Mouse (Mus musculus) lung, embryonic 16.5 days (tissue): ENCODE measurements at regions not wholly inside any gene's neighbourhood (a gene's known extent, or its start where the extent isn't known, plus 50 kb on each side); places are given as distances from the start of the nearest gene placed in this dataset.

ENCODE experiments used
- ATAC-seq: fragments of 200-750 bp; cut with Nextera tagmentation; 2 replicates; pipeline ENCODE4 v1.8.0; 2017; ENCODE audit warnings: low read depth, mild to moderate bottlenecking, moderate library complexity
- H3K27ac ChIP-seq: fragments of 300-500 bp; sonication (generic); 2 replicates; pipeline ENCODE4 v1.5.1; 2014; ENCODE audit warnings: mild to moderate bottlenecking, control low read depth, low read length
- H3K27me3 ChIP-seq: fragments of 300-500 bp; sonication (generic); 2 replicates; pipeline ENCODE4 v1.6.1; 2014; ENCODE audit warnings: low read depth, low read length, mixed read lengths; ENCODE audit not compliant: control insufficient read depth, insufficient read depth
- H3K36me3 ChIP-seq: fragments of 300-500 bp; sonication (generic); 2 replicates; pipeline ENCODE4 v1.6.1; 2014; ENCODE audit warnings: low read length; ENCODE audit not compliant: control insufficient read depth, insufficient read depth
- H3K4me1 ChIP-seq: fragments of 300-500 bp; sonication (generic); replicated peaks from 2 replicates; pipeline ENCODE4 v1.6.1; 2014; ENCODE audit warnings: low read length, mixed read lengths; ENCODE audit not compliant: control insufficient read depth, insufficient read depth
- H3K4me2 ChIP-seq: fragments of 300-500 bp; sonication (generic); 2 replicates; pipeline ENCODE4 v1.6.1; 2014; ENCODE audit warnings: low read depth, low read length, control low read depth
- H3K4me3 ChIP-seq: fragments of 300-500 bp; sonication (generic); 2 replicates; pipeline ENCODE4 v1.5.1; 2014; ENCODE audit warnings: mild to moderate bottlenecking, low read length, control low read depth
- H3K9ac ChIP-seq: fragments of 300-500 bp; sonication (generic); 2 replicates; pipeline ENCODE4 v1.6.1; 2014; ENCODE audit warnings: low read length, control low read depth
- H3K9me3 ChIP-seq: fragments of 300-500 bp; sonication (generic); 2 replicates; pipeline ENCODE4 v1.6.1; 2016; ENCODE audit warnings: low read length; ENCODE audit not compliant: control insufficient read depth
- WGBS: fragments of 180-500 bp; shearing (Covaris S2); extraction: QIAGEN DNeasy Blood & Tissue Kit; methylation state at CpG from one replicate; pipeline ENCODE4 v1.1.7; 2014; 5-methylcytosine and 5-hydroxymethylcytosine counted together

- 81% methylated on average over 9 of the region's 9 CpGs for WGBS
- ATAC-seq = no peak
- Histone ChIP-seq H3K4me3 (no peak overlapping the region), H3K4me1 (no peaks in the 10 kb centered on the region), H3K9ac (no peak overlapping the region), H3K27ac (no peak overlapping the region), H3K36me3 (no peaks in the 10 kb centered on the region), H3K27me3 (no peaks in the 10 kb centered on the region), H3K9me3 (no peaks in the 10 kb centered on the region), H3K4me2 (no peak overlapping the region)
Measured at GRCm38 (mm10) chr11:114258218-114258617, 191.4 kb upstream of the Sdk2 start.

- Histone ChIP-seq H3K4me1 (no peaks in the 10 kb centered on the region), H3K9me3 (no peaks in the 10 kb centered on the region), H3K4me2 (no peak overlapping the region), H3K27ac (no peak overlapping the region), H3K4me3 (no peak overlapping the region), H3K9ac (no peak overlapping the region), H3K36me3 (no peaks in the 10 kb centered on the region), H3K27me3 (no peaks in the 10 kb centered on the region)
- no peak for ATAC-seq
- 37% methylated on average over 6 of the region's 6 CpGs for WGBS
Measured at GRCm38 (mm10) chr11:114257756-114258155, 190.9 kb upstream of the Sdk2 start.

- ATAC-seq = no peak
- H3K9ac ChIP-seq = no peak overlapping the region
- no peaks in the 10 kb centered on the region for H3K36me3 ChIP-seq
- 63% methylated on average over 4 of the region's 4 CpGs for WGBS
- H3K4me1 ChIP-seq = no peaks in the 10 kb centered on the region
- no peak overlapping the region for H3K27ac ChIP-seq
- no peak overlapping the region for H3K4me3 ChIP-seq
- H3K27me3 ChIP-seq = no peaks in the 10 kb centered on the region
- no peaks in the 10 kb centered on the region for H3K9me3 ChIP-seq
- no peak overlapping the region for H3K4me2 ChIP-seq
Measured at GRCm38 (mm10) chr11:114257061-114257460, 190.2 kb upstream of the Sdk2 start.

- Histone ChIP-seq H3K9me3 (no peaks in the 10 kb centered on the region), H3K4me2 (no peak overlapping the region), H3K4me3 (no peak overlapping the region), H3K4me1 (no peaks in the 10 kb centered on the region), H3K27me3 (no peaks in the 10 kb centered on the region), H3K9ac (no peak overlapping the region), H3K36me3 (no peaks in the 10 kb centered on the region), H3K27ac (no peak overlapping the region)
- 74% methylated on average over 1 of the region's 1 CpGs for WGBS
- ATAC-seq = no peak
Measured at GRCm38 (mm10) chr11:114254344-114254743, 187.5 kb upstream of the Sdk2 start.

- WGBS = 81% methylated on average over 7 of the region's 7 CpGs
- no peak overlapping the region for H3K9ac ChIP-seq
- no peak overlapping the region for H3K4me2 ChIP-seq
- no peaks in the 10 kb centered on the region for H3K36me3 ChIP-seq
- H3K4me1 ChIP-seq = peaks cover 3% of the 10 kb centered on the region; the same call in 1 of the 2 replicates
- no peak overlapping the region for H3K4me3 ChIP-seq
- H3K27ac ChIP-seq = no peak overlapping the region
- no peaks in the 10 kb centered on the region for H3K9me3 ChIP-seq
- ATAC-seq = no peak
- no peaks in the 10 kb centered on the region; the same call in 1 of the 2 replicates for H3K27me3 ChIP-seq
Measured at GRCm38 (mm10) chr11:114251614-114252013, 184.8 kb upstream of the Sdk2 start.

- Histone ChIP-seq H3K9me3 (no peaks in the 10 kb centered on the region), H3K4me3 (no peak overlapping the region), H3K27me3 (no peaks in the 10 kb centered on the region; the same call in 1 of the 2 replicates), H3K9ac (no peak overlapping the region), H3K4me1 (peaks cover 3% of the 10 kb centered on the region; the same call in 1 of the 2 replicates), H3K27ac (no peak overlapping the region), H3K36me3 (no peaks in the 10 kb centered on the region), H3K4me2 (no peak overlapping the region)
- no peak for ATAC-seq
- 76% methylated on average over 7 of the region's 7 CpGs for WGBS
Measured at GRCm38 (mm10) chr11:114249215-114249614, 182.4 kb upstream of the Sdk2 start.

GRCm38 (mm10) chr11:114248261-114248898 is 181.5 kb upstream of the Sdk2 start:
- H3K4me2 ChIP-seq = no peak overlapping the region
- no peaks in the 10 kb centered on the region; the same call in 1 of the 2 replicates for H3K27me3 ChIP-seq
- peaks cover 3% of the 10 kb centered on the region; the same call in 1 of the 2 replicates for H3K4me1 ChIP-seq
- H3K27ac ChIP-seq = no peak overlapping the region
- no peak for ATAC-seq
- no peaks in the 10 kb centered on the region for H3K9me3 ChIP-seq
- no peak overlapping the region for H3K9ac ChIP-seq
- H3K36me3 ChIP-seq = no peaks in the 10 kb centered on the region
- 49% methylated on average over 4 of the region's 4 CpGs for WGBS
- H3K4me3 ChIP-seq = no peak overlapping the region

- Histone ChIP-seq H3K27ac (no peak overlapping the region), H3K27me3 (no peaks in the 10 kb centered on the region), H3K4me2 (no peak overlapping the region), H3K9me3 (no peaks in the 10 kb centered on the region), H3K36me3 (no peaks in the 10 kb centered on the region), H3K9ac (no peak overlapping the region), H3K4me1 (no peaks in the 10 kb centered on the region), H3K4me3 (no peak overlapping the region)
- 51% methylated on average over 8 of the region's 8 CpGs for WGBS
- ATAC-seq = no peak
Measured at GRCm38 (mm10) chr11:114239311-114239803, 172.5 kb upstream of the Sdk2 start.

GRCm38 (mm10) chr11:114238801-114239200 is 172.0 kb upstream of the Sdk2 start:
- ATAC-seq = no peak
- Histone ChIP-seq H3K4me3 (no peak overlapping the region), H3K4me2 (no peak overlapping the region), H3K9me3 (no peaks in the 10 kb centered on the region), H3K27ac (no peak overlapping the region), H3K36me3 (no peaks in the 10 kb centered on the region), H3K9ac (no peak overlapping the region), H3K27me3 (no peaks in the 10 kb centered on the region; the same call in 1 of the 2 replicates), H3K4me1 (no peaks in the 10 kb centered on the region)
- WGBS = 74% methylated on average over 5 of the region's 5 CpGs
